Mouse (Mus musculus): ENCODE measurements around the gene Itga3.

DNA sequence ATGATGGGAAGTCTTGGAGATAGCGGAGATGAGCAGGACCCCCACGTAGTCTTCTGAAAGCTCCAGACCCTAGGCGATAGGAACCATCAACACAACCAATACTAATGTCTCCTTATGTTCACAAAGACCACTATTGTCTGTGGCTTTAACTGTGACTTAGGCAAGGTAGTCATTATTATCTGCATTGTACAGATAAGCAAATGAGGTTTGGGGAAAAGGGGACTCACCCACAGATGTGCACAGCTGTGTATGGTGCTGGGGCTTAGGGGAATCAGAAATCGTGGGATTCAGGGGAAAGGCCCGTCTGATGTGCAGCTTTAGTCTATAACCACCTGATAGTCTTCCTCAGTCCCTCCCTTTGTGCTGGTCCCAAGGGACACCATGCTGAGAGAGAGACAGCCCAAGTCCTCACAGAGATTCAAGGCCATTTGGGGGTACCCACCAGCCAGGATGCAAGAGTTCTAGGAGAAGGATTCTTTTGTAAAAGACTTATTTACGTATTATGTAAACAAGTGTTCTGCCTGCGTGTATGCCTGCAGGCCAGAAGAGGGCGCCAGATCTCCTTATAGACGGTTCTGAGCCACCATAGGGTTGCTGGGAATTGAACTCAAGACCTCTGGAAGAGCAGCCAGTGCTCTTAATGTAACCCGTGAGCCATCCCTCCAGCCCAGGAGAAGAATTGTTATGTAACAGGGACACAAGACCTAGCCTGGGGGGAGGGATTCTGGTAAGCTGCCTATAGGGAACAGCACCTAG is 54.2 kb downstream of the Itga3 start:
- no peak for TF ChIP-seq GATA1 (IDR thresholded peaks at IDR 0.05; ENCODE audit: borderline replicate concordance, low read length)
- TF ChIP-seq FLI1 (IDR thresholded peaks at IDR 0.05; ENCODE audit: low read length), result no peak
